Mouse (Mus musculus) lung, postnatal 14 days (tissue): Measurements from ENCODE around the gene Nrxn2.

ENCODE experiments used
- DNase-seq: peaks from one replicate; pipeline ENCODE4 v3.0.0; 2021

Gene Nrxn2

GRCm38 (mm10) chr19:6452672-6453310, 34.3 kb downstream of the Nrxn2 start:
- no peak for DNase-seq

GRCm38 (mm10) chr19:6453349-6453748, 34.8 kb downstream of the Nrxn2 start:
- no peak for DNase-seq

DNA sequence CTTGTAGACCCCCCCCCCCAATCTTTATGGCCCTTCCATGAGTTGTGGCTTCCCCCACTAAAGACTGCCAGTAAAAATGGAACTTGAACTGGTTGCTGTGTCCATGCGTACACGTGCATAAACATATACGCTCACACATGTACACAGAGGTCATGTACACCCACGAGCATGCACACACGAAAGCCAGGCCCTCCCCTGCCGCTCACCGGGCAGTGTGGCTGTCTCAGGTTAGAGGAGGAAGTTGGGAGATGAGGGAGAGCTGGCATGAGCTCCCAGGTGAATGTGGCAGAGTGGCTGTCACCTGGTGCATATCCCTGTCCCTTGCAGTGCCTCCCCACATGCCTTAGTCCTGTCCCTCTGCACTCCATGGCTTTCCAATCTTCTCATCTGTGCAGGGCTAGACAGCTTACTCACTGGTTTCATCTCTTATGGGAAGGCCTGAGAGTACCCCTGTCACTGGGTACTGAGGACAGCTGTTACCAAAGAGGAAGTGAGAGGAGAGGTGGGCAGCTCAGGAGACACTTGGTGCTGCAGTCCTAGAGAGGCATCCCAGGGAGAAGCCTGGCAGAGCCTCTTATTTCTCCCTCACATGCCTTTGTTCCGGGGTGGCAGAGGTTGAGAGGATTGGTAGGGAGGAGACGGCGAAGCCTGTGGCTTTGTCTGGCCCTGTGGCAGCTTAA, 35.6 kb downstream of the Nrxn2 start:
- no peak for DNase-seq

- DNase-seq, result no peak
Measured at GRCm38 (mm10) chr19:6459504-6459903, 41.0 kb downstream of the Nrxn2 start.

DNA sequence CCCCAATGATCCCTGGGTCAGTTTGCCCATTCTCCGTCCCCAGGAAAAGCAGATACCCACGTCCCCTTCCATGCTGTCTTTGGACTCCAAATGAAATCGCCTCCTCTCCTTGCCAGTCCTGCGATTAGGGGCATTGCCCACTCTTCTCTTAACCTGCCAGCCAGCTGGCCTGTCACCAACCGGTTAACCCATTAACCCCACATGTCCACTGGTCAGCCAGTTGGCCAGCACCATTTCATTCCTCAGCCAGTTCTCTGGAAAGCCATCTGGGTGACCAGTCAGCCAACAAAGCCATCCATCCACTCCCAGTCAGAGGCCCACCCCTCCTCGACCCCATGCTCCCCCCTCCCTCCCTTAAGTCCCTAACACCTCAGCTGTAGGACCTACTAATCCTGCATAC, 44.3 kb downstream of the Nrxn2 start:
- DNase-seq, result no peak

GRCm38 (mm10) chr19:6464306-6465071, 46.0 kb downstream of the Nrxn2 start:
- no peak for DNase-seq

- no peak for DNase-seq
Measured at GRCm38 (mm10) chr19:6465090-6465489, 46.6 kb downstream of the Nrxn2 start.

DNA sequence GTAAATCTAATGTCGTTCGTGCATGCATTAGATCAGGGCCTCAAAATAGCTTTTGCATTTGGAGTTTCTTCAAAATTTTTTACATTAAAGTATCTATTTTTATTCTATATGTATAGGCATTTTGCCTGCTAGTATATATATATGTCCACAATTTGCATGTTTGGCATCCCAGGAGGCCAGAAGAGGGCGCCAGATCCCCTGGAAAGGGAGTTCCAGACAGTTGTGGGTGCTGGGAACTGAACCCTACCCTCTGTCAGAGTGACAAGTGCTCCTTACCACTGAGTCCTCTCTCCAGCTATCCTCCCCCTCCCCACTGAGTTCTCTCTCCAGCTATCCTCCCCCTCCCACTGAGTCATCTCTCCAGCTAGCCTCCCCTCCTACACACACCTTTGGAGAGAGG, 48.4 kb downstream of the Nrxn2 start:
- no peak for DNase-seq

DNA sequence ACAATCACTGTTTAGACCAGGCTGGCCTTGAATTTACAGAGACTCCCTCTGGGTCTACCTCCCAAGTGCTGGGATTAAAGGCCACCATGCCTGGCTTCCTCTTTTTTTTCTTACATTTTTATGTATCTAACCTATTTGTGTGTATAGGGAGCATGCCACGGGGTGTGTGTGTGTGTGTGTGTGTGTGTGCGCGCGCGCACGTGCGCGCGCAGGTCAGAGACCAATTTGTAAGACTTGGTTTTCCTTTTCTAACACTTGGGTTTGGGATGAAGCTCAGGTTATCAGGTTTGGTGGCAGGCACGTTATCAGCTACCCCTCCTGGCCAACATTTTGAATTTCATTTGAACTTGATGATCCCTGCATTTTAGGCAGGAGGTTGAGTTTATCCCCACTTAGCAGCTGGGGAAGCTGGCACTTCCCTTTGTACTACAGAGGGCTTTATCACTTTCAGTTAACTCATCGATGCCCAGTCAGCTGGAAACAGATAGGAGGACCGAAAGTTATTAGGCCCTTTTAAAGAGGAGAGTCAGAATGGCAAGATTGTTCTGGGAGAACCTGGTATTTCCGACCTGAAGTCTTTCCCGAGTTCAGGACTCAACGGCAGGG, 48.9 kb downstream of the Nrxn2 start:
- DNase-seq, result no peak

DNA sequence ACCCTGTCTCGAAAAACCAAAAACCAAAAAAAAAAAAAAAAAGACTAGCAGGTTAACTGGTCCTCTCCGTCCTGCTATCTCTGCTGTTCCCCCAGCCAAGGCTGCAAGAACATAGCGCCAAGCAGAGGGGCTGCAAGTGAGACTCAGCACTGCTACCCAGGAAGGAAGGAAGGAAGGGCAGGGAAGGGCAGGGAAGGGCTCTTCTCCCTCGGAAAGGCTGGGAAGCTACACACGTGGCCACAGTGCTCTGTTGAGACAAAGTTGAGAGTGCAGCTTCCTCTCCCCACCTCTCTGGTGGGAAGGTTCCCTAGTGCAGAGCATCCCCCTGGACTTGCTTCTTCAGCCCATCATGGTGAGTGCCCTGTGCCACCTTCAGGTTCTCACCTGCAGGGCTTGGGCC, 53.1 kb downstream of the Nrxn2 start:
- peak; percentile 21 for DNase-seq

GRCm38 (mm10) chr19:6472821-6473220, 54.3 kb downstream of the Nrxn2 start:
- DNase-seq, result no peak

DNA sequence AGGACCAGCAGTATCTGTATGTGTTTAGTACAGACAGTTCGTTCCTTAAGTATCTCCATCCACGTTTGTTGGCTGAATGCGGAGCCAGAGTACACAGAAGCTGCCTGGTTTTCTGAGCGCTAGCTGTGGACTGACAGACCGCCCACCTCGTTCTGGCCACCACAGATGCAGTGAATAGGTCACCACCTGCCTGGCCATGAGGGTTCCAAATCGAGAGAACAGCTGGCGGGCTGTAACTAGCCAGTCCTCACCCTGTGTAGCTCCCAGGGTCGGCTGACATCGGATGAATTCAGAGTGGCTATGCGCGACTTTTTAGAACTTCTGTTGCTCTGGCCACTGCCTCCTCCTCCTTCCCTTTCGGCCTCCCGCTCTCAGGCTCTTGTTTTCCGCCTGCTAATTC, 56.2 kb downstream of the Nrxn2 start:
- DNase-seq, result no peak

- DNase-seq, result peak; percentile 31
Measured at GRCm38 (mm10) chr19:6475129-6475528, 56.6 kb downstream of the Nrxn2 start.

GRCm38 (mm10) chr19:6477007-6477406, 58.5 kb downstream of the Nrxn2 start:
- no peak for DNase-seq

GRCm38 (mm10) chr19:6478566-6478965, 60.0 kb downstream of the Nrxn2 start:
- DNase-seq, result no peak

DNA sequence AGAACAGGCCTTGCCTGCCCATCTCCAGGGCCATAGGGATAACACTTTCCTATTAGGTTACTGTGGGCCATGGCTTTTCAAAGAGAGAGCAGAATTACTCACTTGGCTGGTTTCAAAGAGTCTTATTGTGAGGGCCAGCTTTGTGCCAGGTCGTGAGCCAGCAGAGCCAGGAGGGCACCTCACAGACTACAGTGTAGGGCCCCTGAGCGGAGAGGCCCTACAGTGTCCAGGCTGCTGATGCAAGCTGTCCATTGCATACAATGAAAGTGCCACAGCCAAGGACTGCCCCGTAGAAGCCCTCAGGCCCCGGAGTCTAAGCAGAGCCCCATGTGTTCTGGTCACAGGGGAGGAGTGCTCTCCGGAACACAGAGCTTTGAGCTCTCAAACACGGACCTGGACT, 64.4 kb downstream of the Nrxn2 start:
- DNase-seq, result no peak

GRCm38 (mm10) chr19:6485059-6485630, 66.6 kb downstream of the Nrxn2 start:
- DNase-seq, result no peak

DNA sequence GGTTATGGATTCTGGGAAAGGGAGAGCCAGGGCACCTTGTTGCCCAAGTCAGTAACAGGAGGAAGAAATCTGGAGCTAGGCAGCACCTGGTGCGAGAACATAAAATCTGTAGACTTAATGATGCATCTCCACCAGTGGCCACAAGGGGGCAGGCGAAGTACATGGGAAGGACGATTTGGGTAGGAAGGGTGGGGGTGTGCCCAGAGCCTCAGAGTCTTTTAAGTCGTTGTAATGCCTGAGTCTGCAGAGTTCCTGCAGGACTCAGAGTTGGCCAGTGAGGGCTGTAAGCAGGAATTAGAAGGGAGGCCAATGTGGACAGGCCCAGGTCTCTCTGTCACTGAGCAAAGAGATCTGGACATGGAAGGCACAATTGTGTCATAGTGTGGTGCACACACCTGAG, 70.5 kb downstream of the Nrxn2 start:
- DNase-seq, result peak; percentile 91

- DNase-seq, result no peak
Measured at GRCm38 (mm10) chr19:6491538-6491937, 73.0 kb downstream of the Nrxn2 start.

GRCm38 (mm10) chr19:6492124-6492523, 73.6 kb downstream of the Nrxn2 start:
- DNase-seq, result peak; percentile 63

- no peak for DNase-seq
Measured at GRCm38 (mm10) chr19:6493219-6493618, 74.7 kb downstream of the Nrxn2 start.

- DNase-seq, result no peak
Measured at GRCm38 (mm10) chr19:6494032-6494431, 75.5 kb downstream of the Nrxn2 start.

GRCm38 (mm10) chr19:6494504-6495170, 76.1 kb downstream of the Nrxn2 start:
- DNase-seq, result no peak
